Mouse (Mus musculus): ENCODE data around the gene Tspan33. TPM values are rescaled to one million over a fixed set of nuclear protein-coding genes. Genes with fewer than 3 reads are reported as not detected.
"Not testable (repeated sequence)": the region's sequence is repeated elsewhere in the genome, so short reads cannot be mapped to it uniquely, and the experiment has no call there.

Gene Tspan33
- polyA plus RNA-seq, 1 experiment, result 7.1 TPM

DNA sequence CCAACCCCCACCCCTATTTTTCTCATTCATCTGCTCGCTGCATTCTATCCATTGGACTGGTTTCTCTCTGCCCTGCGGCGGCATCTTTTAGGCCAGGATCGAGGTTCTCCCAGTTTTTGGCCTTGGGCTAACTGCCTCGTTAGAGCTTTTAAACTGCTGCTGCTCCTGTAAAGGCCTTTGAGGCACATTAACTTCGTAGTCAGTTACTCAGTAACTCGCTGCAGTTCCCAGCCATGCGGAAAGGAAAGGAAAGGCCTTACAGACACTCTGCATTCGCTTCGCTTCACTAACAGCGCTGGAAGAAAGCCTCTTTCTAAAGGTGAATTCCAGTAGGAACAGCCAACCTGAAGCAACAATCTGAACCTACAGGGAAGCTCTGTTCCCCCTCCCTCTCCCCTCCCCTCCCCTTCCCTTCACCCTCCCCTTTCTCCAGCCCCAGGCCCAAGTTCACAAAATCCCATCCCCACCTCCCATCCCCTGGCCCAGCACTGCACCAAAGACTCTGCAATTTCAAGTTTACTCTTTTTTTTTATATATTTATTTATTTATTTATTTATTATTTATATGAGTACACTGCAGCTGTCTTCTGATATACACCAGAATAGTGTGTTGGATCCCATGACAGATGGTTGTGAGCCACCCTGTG lies 33.2 kb upstream of the Tspan33 start:
- H3K27ac ChIP-seq (ENCODE audit: insufficient read depth, low read length), result no peak overlapping the region
- H3K9me3 ChIP-seq (replicated peaks; ENCODE audit: control insufficient read depth, insufficient read depth, low read length, poor library complexity, severe bottlenecking), result 0 out of 2 replicates have a peak, but pooled peaks cover 3% of the 10 kb centered on the region
- no peaks in the 10 kb centered on the region for H3K4me1 ChIP-seq (ENCODE audit: control insufficient read depth, insufficient read depth, low read length)
- H3K9ac ChIP-seq (ENCODE audit: low read depth, poor library complexity, severe bottlenecking), result peak overlapping the region; percentile 18; the same call in 1 of the 2 replicates
- TF ChIP-seq POLR2A (IDR thresholded peaks at IDR 0.05; ENCODE audit: insufficient read depth, low read length) (no peak), EP300 (IDR thresholded peaks at IDR 0.05; ENCODE audit: insufficient read depth, low read depth, low read length) (no peak), CTCF (IDR thresholded peaks at IDR 0.05; ENCODE audit: low read depth, low read length) (no peak)
- no peaks in the 10 kb centered on the region for H3K36me3 ChIP-seq (ENCODE audit: control insufficient read depth, insufficient read depth, low read length, poor library complexity, severe bottlenecking)
- no peaks in the 10 kb centered on the region for H3K27me3 ChIP-seq (ENCODE audit: control insufficient read depth, insufficient read depth, low read length, poor library complexity, severe bottlenecking)
- H3K4me3 ChIP-seq (ENCODE audit: low read depth, low read length), result no peak overlapping the region

- Histone ChIP-seq H3K27me3 (ENCODE audit: control insufficient read depth, insufficient read depth, low read length, poor library complexity, severe bottlenecking) (no peaks in the 10 kb centered on the region), H3K4me3 (ENCODE audit: low read depth, low read length) (no peak overlapping the region), H3K27ac (ENCODE audit: insufficient read depth, low read length) (no peak overlapping the region), H3K9ac (ENCODE audit: low read depth, poor library complexity, severe bottlenecking) (no peak overlapping the region), H3K36me3 (ENCODE audit: control insufficient read depth, insufficient read depth, low read length, poor library complexity, severe bottlenecking) (no peaks in the 10 kb centered on the region), H3K9me3 (replicated peaks; ENCODE audit: control insufficient read depth, insufficient read depth, low read length, poor library complexity, severe bottlenecking) (0 out of 2 replicates have a peak, but pooled peaks cover 5% of the 10 kb centered on the region), H3K4me1 (ENCODE audit: control insufficient read depth, insufficient read depth, low read length) (peaks cover 3% of the 10 kb centered on the region)
- TF ChIP-seq POLR2A (IDR thresholded peaks at IDR 0.05; ENCODE audit: insufficient read depth, low read length), result no peak
- TF ChIP-seq CTCF (IDR thresholded peaks at IDR 0.05; ENCODE audit: low read depth, low read length), result no peak
- no peak for TF ChIP-seq EP300 (IDR thresholded peaks at IDR 0.05; ENCODE audit: insufficient read depth, low read depth, low read length)
Observed at GRCm38 (mm10) chr6:29667266-29667665, 26.8 kb upstream of the Tspan33 start.

- TF ChIP-seq CTCF (IDR thresholded peaks at IDR 0.05; ENCODE audit: low read depth, low read length) (no peak), EP300 (IDR thresholded peaks at IDR 0.05; ENCODE audit: insufficient read depth, low read depth, low read length) (peak; percentile 63)
- Histone ChIP-seq H3K4me3 (ENCODE audit: low read depth, low read length) (no peak overlapping the region), H3K9me3 (replicated peaks; ENCODE audit: control insufficient read depth, insufficient read depth, low read length, poor library complexity, severe bottlenecking) (no peaks in the 10 kb centered on the region), H3K36me3 (ENCODE audit: control insufficient read depth, insufficient read depth, low read length, poor library complexity, severe bottlenecking) (no peaks in the 10 kb centered on the region), H3K4me1 (ENCODE audit: control insufficient read depth, insufficient read depth, low read length) (peaks cover 3% of the 10 kb centered on the region), H3K27me3 (ENCODE audit: control insufficient read depth, insufficient read depth, low read length, poor library complexity, severe bottlenecking) (no peaks in the 10 kb centered on the region), H3K27ac (ENCODE audit: insufficient read depth, low read length) (peak overlapping the region; percentile 75), H3K9ac (ENCODE audit: low read depth, poor library complexity, severe bottlenecking) (no peak overlapping the region)
Observed at GRCm38 (mm10) chr6:29671741-29672140, 22.3 kb upstream of the Tspan33 start.

DNA sequence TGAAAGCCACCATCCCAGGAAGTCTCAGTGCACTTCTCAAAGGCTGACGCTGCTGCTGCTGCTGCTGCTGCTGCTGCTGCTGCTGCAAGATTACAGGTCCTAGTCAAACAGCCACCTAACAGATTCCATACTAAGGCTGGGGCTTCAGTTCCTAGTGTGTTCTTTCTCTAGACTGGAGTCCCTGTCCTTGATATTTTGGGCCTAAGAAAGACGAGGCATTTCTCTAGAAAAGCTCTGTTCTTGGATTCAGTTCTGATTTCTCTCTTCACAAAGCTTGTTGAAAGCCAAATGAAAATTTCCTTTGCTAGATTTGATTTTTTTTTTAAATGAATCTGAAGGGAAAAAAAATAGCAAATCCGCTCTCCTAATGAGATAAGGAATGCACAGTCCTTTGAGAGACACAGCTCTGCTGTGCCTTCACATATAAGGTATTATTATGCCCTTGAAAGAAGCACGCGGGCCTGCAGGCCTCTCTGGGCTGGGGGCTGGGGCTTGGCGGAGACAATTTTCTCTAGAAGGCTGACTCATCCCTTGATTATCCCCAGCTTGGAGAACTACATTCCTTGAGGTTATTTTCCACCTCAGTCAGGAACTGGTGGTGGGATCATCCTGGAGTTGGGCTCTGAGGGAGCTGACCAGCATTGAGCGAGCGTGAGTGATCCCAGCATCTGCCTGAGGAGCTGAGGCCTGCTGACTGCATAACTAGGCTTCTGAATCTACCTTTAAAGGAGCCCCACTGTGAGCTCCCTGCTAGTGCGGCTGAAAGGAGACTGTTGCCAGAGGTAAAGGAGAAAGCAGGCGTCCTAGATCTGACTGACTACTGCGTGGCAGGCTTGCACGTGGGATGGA lies 21.2 kb upstream of the Tspan33 start:
- no peak for TF ChIP-seq CTCF (IDR thresholded peaks at IDR 0.05; ENCODE audit: low read depth, low read length)
- peak; percentile 59; the same call in 1 of the 2 replicates for TF ChIP-seq EP300 (IDR thresholded peaks at IDR 0.05; ENCODE audit: insufficient read depth, low read depth, low read length)
- Histone ChIP-seq H3K4me3 (ENCODE audit: low read depth, low read length) (no peak overlapping the region), H3K4me1 (ENCODE audit: control insufficient read depth, insufficient read depth, low read length) (peaks cover 3% of the 10 kb centered on the region), H3K9me3 (replicated peaks; ENCODE audit: control insufficient read depth, insufficient read depth, low read length, poor library complexity, severe bottlenecking) (no peaks in the 10 kb centered on the region), H3K27ac (ENCODE audit: insufficient read depth, low read length) (peak overlapping the region; percentile 75), H3K9ac (ENCODE audit: low read depth, poor library complexity, severe bottlenecking) (no peak overlapping the region), H3K36me3 (ENCODE audit: control insufficient read depth, insufficient read depth, low read length, poor library complexity, severe bottlenecking) (no peaks in the 10 kb centered on the region), H3K27me3 (ENCODE audit: control insufficient read depth, insufficient read depth, low read length, poor library complexity, severe bottlenecking) (no peaks in the 10 kb centered on the region)

DNA sequence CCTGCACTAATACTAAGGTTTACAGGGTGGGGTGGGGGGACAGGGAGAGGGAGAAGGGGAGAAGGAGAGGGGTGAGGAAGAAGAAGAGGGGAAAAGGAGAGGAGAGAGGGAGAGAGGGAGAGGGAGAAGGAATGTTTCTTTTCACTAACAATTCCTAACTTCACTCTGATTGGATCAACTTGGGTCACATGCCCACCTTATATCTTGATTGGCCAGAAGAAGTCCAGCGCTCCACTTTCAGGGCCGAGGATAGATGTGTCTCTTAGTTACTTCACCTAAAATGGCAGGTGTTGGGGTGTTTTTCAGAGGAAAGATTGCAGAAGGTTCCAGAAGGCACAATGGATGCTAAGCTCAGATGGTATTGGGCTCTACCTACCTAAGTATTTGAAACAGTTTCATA lies 20.3 kb upstream of the Tspan33 start:
- H3K4me3 ChIP-seq (ENCODE audit: low read depth, low read length), result no peak overlapping the region
- no peaks in the 10 kb centered on the region for H3K36me3 ChIP-seq (ENCODE audit: control insufficient read depth, insufficient read depth, low read length, poor library complexity, severe bottlenecking)
- no peaks in the 10 kb centered on the region for H3K27me3 ChIP-seq (ENCODE audit: control insufficient read depth, insufficient read depth, low read length, poor library complexity, severe bottlenecking)
- no peaks in the 10 kb centered on the region for H3K9me3 ChIP-seq (replicated peaks; ENCODE audit: control insufficient read depth, insufficient read depth, low read length, poor library complexity, severe bottlenecking)
- H3K4me1 ChIP-seq (ENCODE audit: control insufficient read depth, insufficient read depth, low read length), result peaks cover 3% of the 10 kb centered on the region
- H3K9ac ChIP-seq (ENCODE audit: low read depth, poor library complexity, severe bottlenecking), result no peak overlapping the region
- no peak overlapping the region; the same call in 1 of the 2 replicates for H3K27ac ChIP-seq (ENCODE audit: insufficient read depth, low read length)
- TF ChIP-seq CTCF (IDR thresholded peaks at IDR 0.05; ENCODE audit: low read depth, low read length) (no peak), POLR2A (IDR thresholded peaks at IDR 0.05; ENCODE audit: insufficient read depth, low read length) (no peak), EP300 (IDR thresholded peaks at IDR 0.05; ENCODE audit: insufficient read depth, low read depth, low read length) (no peak)

GRCm38 (mm10) chr6:29679947-29680550 lies 14.0 kb upstream of the Tspan33 start:
- not testable (repeated sequence) for H3K27ac ChIP-seq (ENCODE audit: insufficient read depth, low read length); H3K9me3 ChIP-seq (replicated peaks; ENCODE audit: control insufficient read depth, insufficient read depth, low read length, poor library complexity, severe bottlenecking); H3K27me3 ChIP-seq (ENCODE audit: control insufficient read depth, insufficient read depth, low read length, poor library complexity, severe bottlenecking); H3K9ac ChIP-seq (ENCODE audit: low read depth, poor library complexity, severe bottlenecking); H3K4me1 ChIP-seq (ENCODE audit: control insufficient read depth, insufficient read depth, low read length); H3K36me3 ChIP-seq (ENCODE audit: control insufficient read depth, insufficient read depth, low read length, poor library complexity, severe bottlenecking); H3K4me3 ChIP-seq (ENCODE audit: low read depth, low read length)
